Comparison of ENCODE assay signal across 8 mouse cellular contexts in genomic region chr12:54862606-54863535, GRCm38 (mm10). TPM values are rescaled to one million over a fixed set of nuclear protein-coding genes. Genes with fewer than 3 reads are reported as not detected.
DNase-seq lines count a peak whose midpoint lies in the region; ATAC-seq and TF ChIP-seq lines count a peak whose summit lies in the region.

Cfl2 (minus strand) TSS chr12:54862877.

- peak within 1 kb of the TSS; percentile 80 for H3K4me2 ChIP-seq in forebrain, embryonic 13.5 days
- H3K4me2 ChIP-seq in heart, postnatal 0 days (ENCODE audit: low read depth, low read length), result peak within 1 kb of the TSS; percentile 62
- peak within 1 kb of the TSS; percentile 93 for H3K4me2 ChIP-seq in liver, embryonic 15.5 days
- H3K4me2 ChIP-seq in neural tube, embryonic 11.5 days (ENCODE audit: low read depth), result peak within 1 kb of the TSS; percentile 50
- H3K4me2 ChIP-seq in stomach, embryonic 16.5 days (ENCODE audit: low read depth, low read length), result peak within 1 kb of the TSS; percentile 75

- DNase-seq in c-Kit-positive CD71-positive TER-119-positive erythroid progenitor cells, embryonic 14.5 days (ENCODE audit: low spot score), result peak; percentile 60
- peak; percentile 77 for DNase-seq in heart, postnatal 0 days (ENCODE audit: low spot score)
- peak; percentile 92 to 95 for DNase-seq in kidney, postnatal 4 days
- peak; percentile 92 for DNase-seq in neural tube, embryonic 11.5 days (ENCODE audit: low spot score)

- no peak for TF ChIP-seq POLR2A in ES-Bruce4 (IDR thresholded peaks at IDR 0.05; ENCODE audit: insufficient read depth, low read length)

- whole genome bisulfite sequencing in forebrain, embryonic 13.5 days, result under 1% methylated on average over 57 of the region's 82 CpGs
- under 1% methylated on average over 63 of the region's 82 CpGs for WGBS in heart, postnatal 0 days
- WGBS in liver, embryonic 15.5 days (ENCODE audit: insufficient replicate concordance), result under 1% methylated on average over 70 of the region's 82 CpGs
- under 1% methylated on average over 71 of the region's 82 CpGs for WGBS in neural tube, embryonic 11.5 days
- under 1% methylated on average over 70 of the region's 82 CpGs for WGBS in stomach, embryonic 16.5 days

- H3K27ac ChIP-seq in ES-Bruce4 (ENCODE audit: insufficient read depth, low read length), result peak within 1 kb of the TSS; percentile 38
- H3K27ac ChIP-seq in forebrain, embryonic 13.5 days, result peak within 1 kb of the TSS; percentile 99
- peak within 1 kb of the TSS; percentile 99 for H3K27ac ChIP-seq in heart, postnatal 0 days (ENCODE audit: low read depth)
- H3K27ac ChIP-seq in liver, embryonic 15.5 days (replicated peaks), result peak within 1 kb of the TSS; percentile 93
- peak within 1 kb of the TSS; percentile 96 for H3K27ac ChIP-seq in neural tube, embryonic 11.5 days (ENCODE audit: low read depth, low read length)
- peak within 1 kb of the TSS; percentile 99 for H3K27ac ChIP-seq in stomach, embryonic 16.5 days (ENCODE audit: low read length)

- H3K4me1 ChIP-seq in ES-Bruce4 (ENCODE audit: control insufficient read depth, insufficient read depth, low read length), result no peaks in the 10 kb centered on the region
- peaks cover 20% of the 10 kb centered on the region for H3K4me1 ChIP-seq in forebrain, embryonic 13.5 days
- H3K4me1 ChIP-seq in heart, postnatal 0 days (ENCODE audit: control insufficient read depth, insufficient read depth), result peaks cover 6% of the 10 kb centered on the region; the same call in 1 of the 2 replicates
- peaks cover 19% of the 10 kb centered on the region for H3K4me1 ChIP-seq in liver, embryonic 15.5 days (replicated peaks)
- no peaks in the 10 kb centered on the region for H3K4me1 ChIP-seq in neural tube, embryonic 11.5 days (ENCODE audit: control insufficient read depth, insufficient read depth, low read length)
- H3K4me1 ChIP-seq in stomach, embryonic 16.5 days (ENCODE audit: control insufficient read depth, insufficient read depth, low read length), result peaks cover 9% of the 10 kb centered on the region

- no peaks in the 10 kb centered on the region for H3K27me3 ChIP-seq in ES-Bruce4 (ENCODE audit: control insufficient read depth, insufficient read depth, low read length, poor library complexity, severe bottlenecking)
- no peaks in the 10 kb centered on the region for H3K27me3 ChIP-seq in forebrain, embryonic 13.5 days
- H3K27me3 ChIP-seq in heart, postnatal 0 days (ENCODE audit: control insufficient read depth, insufficient read depth, low read length), result no peaks in the 10 kb centered on the region
- H3K27me3 ChIP-seq in liver, embryonic 15.5 days, result no peaks in the 10 kb centered on the region
- no peaks in the 10 kb centered on the region for H3K27me3 ChIP-seq in neural tube, embryonic 11.5 days (ENCODE audit: control insufficient read depth, insufficient read depth, low read length)
- no peaks in the 10 kb centered on the region for H3K27me3 ChIP-seq in stomach, embryonic 16.5 days (ENCODE audit: control insufficient read depth, insufficient read depth, low read length)

- H3K4me3 ChIP-seq in ES-Bruce4 (ENCODE audit: low read depth, low read length), result peak within 1 kb of the TSS; percentile 81
- peak within 1 kb of the TSS; percentile 91 for H3K4me3 ChIP-seq in forebrain, embryonic 13.5 days
- H3K4me3 ChIP-seq in heart, postnatal 0 days (ENCODE audit: low read depth, low read length), result peak within 1 kb of the TSS; percentile 81
- H3K4me3 ChIP-seq in liver, embryonic 15.5 days (replicated peaks), result peak within 1 kb of the TSS; percentile 97
- peak within 1 kb of the TSS; percentile 94 for H3K4me3 ChIP-seq in neural tube, embryonic 11.5 days (ENCODE audit: low read depth, low read length)
- peak within 1 kb of the TSS; percentile 98 for H3K4me3 ChIP-seq in stomach, embryonic 16.5 days (replicated peaks; ENCODE audit: low read length)

- no peak for TF ChIP-seq CTCF in ES-Bruce4 (IDR thresholded peaks at IDR 0.05; ENCODE audit: low read depth, low read length)
- TF ChIP-seq CTCF in heart, postnatal 0 days (IDR thresholded peaks at IDR 0.05; ENCODE audit: low read depth), result peak; percentile 16; the same call in 1 of the 2 replicates

- no peaks in the 10 kb centered on the region for H3K9me3 ChIP-seq in ES-Bruce4 (replicated peaks; ENCODE audit: control insufficient read depth, insufficient read depth, low read length, poor library complexity, severe bottlenecking)
- H3K9me3 ChIP-seq in forebrain, embryonic 13.5 days (replicated peaks), result no peaks in the 10 kb centered on the region
- no peaks in the 10 kb centered on the region for H3K9me3 ChIP-seq in heart, postnatal 0 days (replicated peaks; ENCODE audit: control insufficient read depth, low read length)
- H3K9me3 ChIP-seq in liver, embryonic 15.5 days (replicated peaks), result no peaks in the 10 kb centered on the region
- H3K9me3 ChIP-seq in neural tube, embryonic 11.5 days (ENCODE audit: control insufficient read depth, low read length), result no peaks in the 10 kb centered on the region
- H3K9me3 ChIP-seq in stomach, embryonic 16.5 days (replicated peaks; ENCODE audit: control insufficient read depth, low read length), result no peaks in the 10 kb centered on the region

- peak; percentile 92 for ATAC-seq in forebrain, embryonic 13.5 days
- ATAC-seq in heart, postnatal 0 days (ENCODE audit: insufficient read depth, low read depth), result peak; percentile 92
- ATAC-seq in liver, embryonic 15.5 days (ENCODE audit: insufficient read depth), result peak; percentile 88
- ATAC-seq in neural tube, embryonic 11.5 days (ENCODE audit: insufficient read depth, low FRiP score, low TSS enrichment), result peak; percentile 95
- peak; percentile 94 for ATAC-seq in stomach, embryonic 16.5 days (ENCODE audit: insufficient read depth, low FRiP score)

- peak within 1 kb of the TSS; percentile 90 for H3K9ac ChIP-seq in ES-Bruce4 (ENCODE audit: low read depth, poor library complexity, severe bottlenecking)
- peak within 1 kb of the TSS; percentile 99 for H3K9ac ChIP-seq in forebrain, embryonic 13.5 days
- H3K9ac ChIP-seq in heart, postnatal 0 days (replicated peaks; ENCODE audit: low read depth, low read length), result peak within 1 kb of the TSS; percentile 97
- peak within 1 kb of the TSS; percentile 99 for H3K9ac ChIP-seq in liver, embryonic 15.5 days
- peak within 1 kb of the TSS; percentile 98 for H3K9ac ChIP-seq in neural tube, embryonic 11.5 days (ENCODE audit: low read length)
- H3K9ac ChIP-seq in stomach, embryonic 16.5 days (ENCODE audit: low read length), result peak within 1 kb of the TSS; percentile 100

- TF ChIP-seq EP300 in ES-Bruce4 (IDR thresholded peaks at IDR 0.05; ENCODE audit: insufficient read depth, low read depth, low read length), result no peak
- TF ChIP-seq EP300 in heart, postnatal 0 days (IDR thresholded peaks at IDR 0.05; ENCODE audit: low read depth), result no peak; the same call in 1 of the 2 replicates

- H3K36me3 ChIP-seq in ES-Bruce4 (ENCODE audit: control insufficient read depth, insufficient read depth, low read length, poor library complexity, severe bottlenecking), result peaks cover 16% of the 10 kb centered on the region
- peaks cover 12% of the 10 kb centered on the region for H3K36me3 ChIP-seq in forebrain, embryonic 13.5 days (ENCODE audit: poor library complexity, severe bottlenecking)
- H3K36me3 ChIP-seq in heart, postnatal 0 days (replicated peaks; ENCODE audit: control insufficient read depth, insufficient read depth, low read length), result peaks cover 14% of the 10 kb centered on the region
- peaks cover 16% of the 10 kb centered on the region for H3K36me3 ChIP-seq in liver, embryonic 15.5 days (replicated peaks)
- H3K36me3 ChIP-seq in neural tube, embryonic 11.5 days (ENCODE audit: control insufficient read depth, insufficient read depth, low read length), result peaks cover 1% of the 10 kb centered on the region
- peaks cover 6% of the 10 kb centered on the region for H3K36me3 ChIP-seq in stomach, embryonic 16.5 days (ENCODE audit: control insufficient read depth, insufficient read depth, low read length)

RNA-seq across cellular contexts. Expression of gene Cfl2, which starts in this region (rescaled TPM):
- polyA plus RNA-seq in ES-Bruce4 (2011; ENCODE audit: insufficient read depth, insufficient read length, low read depth, missing spikeins), result 75.2 and 77.5 TPM in 2 replicates
- 308 and 322 TPM in 2 replicates for polyA plus RNA-seq in forebrain, embryonic 13.5 days (2015; fragmentation: Nextera tagmentation; extraction: Ambion mirVana)
- total RNA-seq in heart, postnatal 0 days (2014; rRNA removed; ENCODE audit: low replicate concordance), result 454 and 487 TPM in 2 replicates
- 555 and 561 TPM in 2 replicates for polyA plus RNA-seq in heart, postnatal 0 days (2015; fragmentation: Nextera tagmentation; extraction: Ambion mirVana)
- 36.7 and 40.4 TPM in 2 replicates for polyA plus RNA-seq in liver, embryonic 15.5 days (2015; fragmentation: Nextera tagmentation; extraction: Ambion mirVana)
- 340 and 360 TPM in 2 replicates for polyA plus RNA-seq in neural tube, embryonic 11.5 days (2014; fragmentation: Nextera tagmentation; extraction: Ambion mirVana)
- 179 and 211 TPM in 2 replicates for polyA plus RNA-seq in stomach, embryonic 16.5 days (2015; fragmentation: Nextera tagmentation; extraction: Ambion mirVana)

Comparison
In these comparisons a context has a peak if more than half of its experiments do, and no peak if none do; other contexts are left out.
1. Peak in every context shown above with its lines: DNase-seq, ATAC-seq, H3K4me3 ChIP-seq and H3K27ac ChIP-seq.
2. H3K27ac ChIP-seq: peak in every context shown above with its lines; median percentile 99 in forebrain, embryonic 13.5 days; 99 in heart, postnatal 0 days; 99 in stomach, embryonic 16.5 days; 96 in neural tube, embryonic 11.5 days; 93 in liver, embryonic 15.5 days; 38 in ES-Bruce4.